Mouse (Mus musculus) kidney, embryonic 14.5 days (tissue): Measurements from ENCODE around the gene Hoxd8. TPM values are rescaled to one million over a fixed set of nuclear protein-coding genes. Genes with fewer than 3 reads are reported as not detected.

Source experiments
- ATAC-seq: fragments of 200-750 bp; cut with Nextera tagmentation; 2 replicates; pipeline ENCODE4 v1.8.0; 2017; ENCODE audit warnings: moderate number of reproducible peaks, mild to moderate bottlenecking, moderate TSS enrichment, moderate library complexity; ENCODE audit not compliant: low FRiP score, low TSS enrichment
- H3K27ac ChIP-seq: fragments of 300-500 bp; sonication (generic); 2 replicates; pipeline ENCODE4 v1.5.1; 2014; ENCODE audit warnings: low read depth, mild to moderate bottlenecking, low read length, moderate library complexity, mixed read lengths
- H3K27me3 ChIP-seq: fragments of 300-500 bp; sonication (generic); 2 replicates; pipeline ENCODE4 v1.6.1; 2014; ENCODE audit warnings: mild to moderate bottlenecking, low read length; ENCODE audit not compliant: control insufficient read depth, insufficient read depth
- H3K36me3 ChIP-seq: fragments of 300-500 bp; sonication (generic); 2 replicates; pipeline ENCODE4 v1.6.1; 2014; ENCODE audit warnings: low read length, mixed read lengths; ENCODE audit not compliant: control insufficient read depth, insufficient read depth
- H3K4me1 ChIP-seq: fragments of 300-500 bp; sonication (generic); 2 replicates; pipeline ENCODE4 v1.6.1; 2014; ENCODE audit warnings: low read length, mixed read lengths; ENCODE audit not compliant: control insufficient read depth, insufficient read depth
- H3K4me2 ChIP-seq: fragments of 300-500 bp; sonication (generic); replicated peaks from 2 replicates; pipeline ENCODE4 v1.6.1; 2014; ENCODE audit warnings: low read depth, mild to moderate bottlenecking, low read length
- H3K4me3 ChIP-seq: fragments of 300-500 bp; sonication (generic); 2 replicates; pipeline ENCODE4 v1.5.1; 2014; ENCODE audit warnings: mild to moderate bottlenecking, low read length
- H3K9ac ChIP-seq: fragments of 300-500 bp; sonication (generic); 2 replicates; pipeline ENCODE4 v1.6.1; 2014; ENCODE audit warnings: low read depth, mild to moderate bottlenecking, low read length, moderate library complexity
- H3K9me3 ChIP-seq: fragments of 300-500 bp; sonication (generic); 2 replicates; pipeline ENCODE4 v1.6.1; 2016; ENCODE audit warnings: low read length; ENCODE audit not compliant: control insufficient read depth
- whole genome bisulfite sequencing: fragments of 180-500 bp; shearing (Covaris S2); extraction: QIAGEN DNeasy Blood & Tissue Kit; methylation state at CpG from one replicate; pipeline ENCODE4 v1.1.7; 2014; 5-methylcytosine and 5-hydroxymethylcytosine counted together
- polyA plus RNA-seq: library from polyadenylated mRNA; unstranded; fragments of >200 nt; fragmentation: Nextera tagmentation; extraction: Ambion mirVana; gene quantifications from 2 replicates; pipeline ENCODE4 v1.2.1, GENCODE M21; 2014

The Hoxd8 gene
- polyA plus RNA-seq = 45.0 and 45.2 TPM in 2 replicates

DNA sequence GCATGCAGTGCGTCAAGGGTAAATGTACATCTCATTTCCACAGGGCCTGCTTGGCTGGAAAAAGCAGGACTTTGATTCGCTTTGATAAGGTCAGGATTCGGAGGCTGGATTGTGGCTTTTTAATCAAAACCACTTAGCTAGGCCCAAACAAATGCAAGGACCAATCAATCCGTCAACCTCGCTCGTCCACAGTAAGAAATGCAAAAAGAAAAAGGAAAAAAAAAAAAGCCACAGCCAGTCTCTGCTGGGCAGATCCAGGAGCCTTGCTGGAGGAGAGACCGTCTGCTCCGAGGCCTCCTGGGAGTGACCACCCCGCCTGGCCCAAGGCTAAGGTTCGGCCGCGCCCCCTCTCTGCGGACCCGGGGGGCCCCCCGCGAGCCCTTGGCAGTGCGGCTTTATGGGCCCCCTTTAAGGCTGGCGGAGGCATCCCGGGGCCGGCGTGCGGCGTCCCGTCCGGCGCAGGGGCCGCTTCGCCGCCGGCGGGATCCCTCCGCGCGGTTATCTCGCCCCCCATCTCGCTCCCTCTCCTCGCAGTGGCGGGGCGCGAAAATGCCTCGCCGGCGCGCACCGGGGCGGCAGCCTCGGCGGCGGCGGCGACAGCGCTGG, at the start of gene Hoxd8:
Hoxd8 (plus strand) TSS at position 223 of the 606 bp plus-strand sequence.
- Histone ChIP-seq H3K27ac (peak within 1 kb of the TSS; percentile 100), H3K4me3 (peak within 1 kb of the TSS; percentile 79), H3K9ac (peak within 1 kb of the TSS; percentile 100), H3K27me3 (no peaks in the 10 kb centered on the region), H3K4me1 (peaks cover 33% of the 10 kb centered on the region; the same call in 1 of the 2 replicates), H3K9me3 (no peaks in the 10 kb centered on the region), H3K36me3 (no peaks in the 10 kb centered on the region), H3K4me2 (peak within 1 kb of the TSS; percentile 56)
- 1% methylated on average over 47 of the region's 52 CpGs for WGBS
- peak; percentile 65 for ATAC-seq

DNA sequence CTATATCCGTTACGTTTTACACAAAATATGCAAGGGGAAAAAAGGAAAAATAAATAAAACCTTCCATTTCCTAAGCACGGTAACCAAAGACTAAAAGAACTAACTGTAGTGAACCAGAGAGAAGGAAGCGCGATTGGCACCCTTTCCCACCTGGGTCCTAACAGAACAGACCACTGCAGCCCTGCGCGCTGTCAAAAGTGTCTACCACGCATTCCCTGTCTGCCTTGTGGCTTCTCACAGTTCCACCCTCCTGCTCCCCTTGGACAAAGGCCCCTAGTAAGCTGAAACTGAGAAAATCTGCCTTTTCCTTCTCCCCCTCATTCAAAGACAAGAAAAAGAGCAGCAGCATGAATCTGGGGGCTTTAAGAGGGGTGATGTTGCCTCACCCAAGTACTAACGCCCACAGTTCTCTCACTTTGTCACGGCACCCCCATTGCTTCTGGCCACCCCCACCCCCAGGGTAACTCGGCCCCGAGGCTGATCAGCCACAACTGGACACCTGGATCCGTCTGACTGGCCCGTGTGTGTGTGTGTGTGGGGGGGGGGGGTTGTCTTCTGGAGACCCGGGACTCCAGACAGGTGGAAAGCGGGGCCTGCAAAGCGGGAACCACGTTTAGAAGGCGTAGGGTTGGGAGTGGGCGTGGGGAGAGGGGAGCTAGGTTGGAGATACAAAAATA, 49.5 kb upstream of the Hoxd8 start:
- ATAC-seq = no peak
- 3% methylated on average over 20 of the region's 20 CpGs for WGBS
- H3K36me3 ChIP-seq = no peaks in the 10 kb centered on the region
- H3K4me3 ChIP-seq = peak overlapping the region; percentile 34
- H3K27ac ChIP-seq = no peak overlapping the region
- H3K27me3 ChIP-seq = peaks cover 80% of the 10 kb centered on the region
- peaks cover 13% of the 10 kb centered on the region for H3K4me1 ChIP-seq
- H3K9ac ChIP-seq = no peak overlapping the region
- no peak overlapping the region for H3K4me2 ChIP-seq
- H3K9me3 ChIP-seq = no peaks in the 10 kb centered on the region

DNA sequence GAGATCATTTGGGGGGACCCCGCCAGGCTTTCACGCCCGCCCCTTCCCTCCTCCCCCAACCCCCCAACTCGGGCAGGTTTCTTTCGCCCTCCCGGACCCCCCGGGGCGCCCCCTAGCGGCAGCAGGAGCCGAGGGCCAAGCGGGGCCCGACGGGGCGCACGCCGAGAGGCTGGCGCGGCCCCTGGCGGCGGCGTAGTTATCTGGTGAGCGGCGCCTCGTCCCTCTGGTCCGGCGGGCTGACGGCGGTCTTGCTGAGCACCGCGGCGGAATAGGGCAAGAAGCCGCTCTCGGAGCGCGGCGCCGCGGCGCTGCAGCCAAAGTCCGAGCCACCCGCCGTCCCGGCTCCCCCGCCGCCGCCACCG, 49.0 kb upstream of the Hoxd8 start:
- H3K4me3 ChIP-seq = peak overlapping the region; percentile 34
- H3K36me3 ChIP-seq = no peaks in the 10 kb centered on the region
- peak overlapping the region; percentile 57 for H3K4me2 ChIP-seq
- H3K9ac ChIP-seq = no peak overlapping the region
- under 1% methylated on average over 37 of the region's 47 CpGs for WGBS
- peaks cover 13% of the 10 kb centered on the region for H3K4me1 ChIP-seq
- H3K9me3 ChIP-seq = no peaks in the 10 kb centered on the region
- peak; percentile 60; the same call in 1 of the 2 replicates for ATAC-seq
- no peak overlapping the region for H3K27ac ChIP-seq
- peaks cover 80% of the 10 kb centered on the region for H3K27me3 ChIP-seq

DNA sequence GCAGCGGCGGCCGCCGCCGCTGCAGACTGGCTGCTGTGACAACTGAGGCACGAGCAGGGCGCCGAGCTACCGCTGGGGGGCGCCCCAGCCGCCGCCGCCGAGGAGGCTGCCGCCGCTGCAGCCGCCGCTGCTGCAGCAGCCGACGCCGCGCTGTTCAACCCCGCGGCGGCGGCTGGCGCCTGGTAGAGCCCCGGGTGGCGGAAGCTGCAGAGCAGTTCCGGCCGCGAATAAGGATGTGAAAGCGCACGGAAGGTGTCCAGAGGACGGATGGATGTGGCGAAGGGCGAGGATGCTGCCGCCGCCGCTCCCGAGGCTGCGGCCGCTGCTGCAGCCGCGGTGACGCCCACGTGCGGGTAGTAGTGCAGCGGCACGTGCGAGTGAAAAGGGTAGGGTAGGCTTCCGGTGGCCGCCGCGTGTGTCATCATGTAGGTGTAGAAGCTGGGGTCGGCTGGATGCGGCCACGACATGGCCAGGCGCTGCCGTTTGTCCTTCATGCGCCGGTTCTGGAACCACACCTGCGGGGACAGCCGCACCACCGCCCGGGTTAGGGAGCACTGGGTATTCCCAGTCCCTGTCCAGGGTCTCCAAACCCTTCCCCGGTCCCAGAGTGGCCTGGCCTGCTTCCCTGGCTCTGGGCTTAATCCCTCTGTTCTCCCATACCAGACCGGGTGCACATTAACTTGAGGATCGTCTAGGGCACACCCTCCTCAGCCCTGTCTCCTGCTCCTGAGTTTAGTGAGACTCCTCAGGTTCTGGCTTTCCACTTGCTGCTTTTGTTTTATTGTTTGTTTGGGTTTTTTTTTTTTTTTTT, 48.4 kb upstream of the Hoxd8 start:
- peak overlapping the region; percentile 34 for H3K4me3 ChIP-seq
- H3K9me3 ChIP-seq = no peaks in the 10 kb centered on the region
- H3K9ac ChIP-seq = 0 out of 2 replicates have a peak overlapping the region, but pooled peaks have one; percentile 7
- ATAC-seq = peak; percentile 56; the same call in 1 of the 2 replicates
- H3K36me3 ChIP-seq = no peaks in the 10 kb centered on the region
- H3K4me1 ChIP-seq = peaks cover 13% of the 10 kb centered on the region
- H3K4me2 ChIP-seq = peak overlapping the region; percentile 57
- WGBS = under 1% methylated on average over 57 of the region's 69 CpGs
- H3K27me3 ChIP-seq = peaks cover 81% of the 10 kb centered on the region
- H3K27ac ChIP-seq = no peak overlapping the region

DNA sequence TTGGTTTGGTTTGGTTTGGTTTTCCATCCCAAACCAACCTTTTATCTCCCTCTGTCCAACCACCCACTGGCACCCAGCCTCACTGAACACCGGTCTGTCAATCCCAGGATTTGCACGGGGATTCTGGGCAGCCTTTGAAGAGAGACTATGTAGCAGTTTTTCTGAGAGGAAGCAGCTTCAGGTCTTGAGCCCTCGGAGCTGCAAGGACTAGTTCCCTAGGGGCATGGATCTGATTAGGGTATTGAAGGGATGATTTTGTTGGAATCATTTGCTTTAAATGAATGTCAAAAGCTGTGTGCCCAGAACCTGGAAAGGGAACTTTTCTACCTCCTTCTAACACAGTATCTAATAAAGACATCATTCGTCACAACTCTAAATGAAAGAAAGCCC, 47.8 kb upstream of the Hoxd8 start:
- no peaks in the 10 kb centered on the region for H3K36me3 ChIP-seq
- H3K9me3 ChIP-seq = no peaks in the 10 kb centered on the region
- H3K27ac ChIP-seq = no peak overlapping the region
- H3K9ac ChIP-seq = no peak overlapping the region
- H3K27me3 ChIP-seq = peaks cover 82% of the 10 kb centered on the region
- peaks cover 13% of the 10 kb centered on the region for H3K4me1 ChIP-seq
- no peak overlapping the region for H3K4me3 ChIP-seq
- no peak overlapping the region for H3K4me2 ChIP-seq
- 2% methylated on average over 4 of the region's 4 CpGs for WGBS
- ATAC-seq = no peak

DNA sequence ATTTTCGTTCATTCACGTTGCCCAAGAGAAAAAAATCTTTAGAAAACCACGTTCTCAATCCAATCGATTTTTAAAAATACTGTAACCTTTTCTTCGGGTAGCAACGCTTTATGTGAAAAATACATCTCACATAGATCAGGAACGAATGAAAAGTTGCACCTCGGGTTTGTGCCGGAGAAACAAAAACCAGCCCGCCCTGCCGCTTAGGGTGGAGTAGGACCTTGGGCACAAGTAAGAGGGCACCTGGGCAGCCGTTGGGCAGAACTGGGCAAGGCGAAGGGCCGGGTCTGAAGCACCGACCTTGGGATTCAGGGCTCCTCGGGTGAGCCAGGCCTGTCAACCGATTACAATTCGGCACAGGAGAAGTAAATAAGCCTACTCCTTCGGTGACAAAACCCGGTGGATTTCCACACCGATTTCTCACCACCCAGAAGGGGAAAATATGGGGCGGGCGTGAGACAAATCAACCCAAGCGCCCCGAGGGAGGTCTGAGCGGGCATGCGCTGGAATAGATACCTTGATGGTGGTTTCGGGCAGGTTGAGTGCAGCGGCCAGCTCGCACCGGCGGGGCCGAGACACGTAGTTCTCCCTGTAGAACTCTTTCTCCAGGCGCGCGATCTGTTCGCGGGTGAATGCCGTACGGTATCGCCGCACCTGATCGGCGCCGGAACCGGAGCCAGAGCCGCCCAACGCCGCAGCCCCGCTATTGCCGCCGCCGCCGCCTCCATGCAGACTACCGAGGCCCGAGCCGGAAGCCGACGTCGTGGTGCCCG, 47.0 kb upstream of the Hoxd8 start:
- ATAC-seq = no peak
- Histone ChIP-seq H3K4me2 (0 out of 2 replicates have a peak overlapping the region, but pooled peaks have one; percentile 1), H3K27me3 (peaks cover 82% of the 10 kb centered on the region), H3K9me3 (no peaks in the 10 kb centered on the region), H3K4me3 (peak overlapping the region; percentile 17; the same call in 1 of the 2 replicates), H3K4me1 (peaks cover 13% of the 10 kb centered on the region), H3K36me3 (no peaks in the 10 kb centered on the region), H3K9ac (no peak overlapping the region), H3K27ac (no peak overlapping the region)
- WGBS = 2% methylated on average over 62 of the region's 62 CpGs

DNA sequence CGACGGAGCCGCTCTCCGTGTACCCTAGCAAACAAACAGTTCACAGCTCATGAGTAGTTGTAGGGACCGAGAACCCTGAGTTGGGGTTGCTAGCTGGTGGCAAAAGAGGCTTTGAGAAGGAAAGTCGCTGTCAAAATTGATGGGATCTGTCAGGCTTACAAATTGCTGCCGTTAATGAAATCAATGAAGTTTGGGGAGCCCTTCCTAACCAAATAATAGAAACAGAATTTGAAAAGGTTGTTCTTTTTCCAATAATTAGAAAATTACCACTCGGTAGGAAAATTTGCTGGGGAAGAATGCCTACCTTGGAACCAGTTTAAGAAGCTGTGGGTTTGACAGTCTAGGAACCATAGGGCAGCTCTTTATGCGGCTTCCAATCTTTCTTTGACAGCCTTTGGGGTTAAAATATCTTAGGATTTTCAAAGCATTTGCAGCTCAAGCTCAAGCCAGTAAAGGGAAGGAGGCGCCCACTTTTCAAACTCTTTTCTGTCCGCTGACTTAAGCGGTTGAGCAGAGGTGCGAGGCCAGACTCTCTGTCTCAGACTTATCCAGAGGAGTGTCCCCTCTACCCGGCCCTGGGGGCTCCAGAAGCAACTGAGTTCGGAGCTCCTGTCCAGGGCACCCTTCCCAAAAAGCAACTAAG, 46.3 kb upstream of the Hoxd8 start:
- WGBS = 1% methylated on average over 15 of the region's 15 CpGs

DNA sequence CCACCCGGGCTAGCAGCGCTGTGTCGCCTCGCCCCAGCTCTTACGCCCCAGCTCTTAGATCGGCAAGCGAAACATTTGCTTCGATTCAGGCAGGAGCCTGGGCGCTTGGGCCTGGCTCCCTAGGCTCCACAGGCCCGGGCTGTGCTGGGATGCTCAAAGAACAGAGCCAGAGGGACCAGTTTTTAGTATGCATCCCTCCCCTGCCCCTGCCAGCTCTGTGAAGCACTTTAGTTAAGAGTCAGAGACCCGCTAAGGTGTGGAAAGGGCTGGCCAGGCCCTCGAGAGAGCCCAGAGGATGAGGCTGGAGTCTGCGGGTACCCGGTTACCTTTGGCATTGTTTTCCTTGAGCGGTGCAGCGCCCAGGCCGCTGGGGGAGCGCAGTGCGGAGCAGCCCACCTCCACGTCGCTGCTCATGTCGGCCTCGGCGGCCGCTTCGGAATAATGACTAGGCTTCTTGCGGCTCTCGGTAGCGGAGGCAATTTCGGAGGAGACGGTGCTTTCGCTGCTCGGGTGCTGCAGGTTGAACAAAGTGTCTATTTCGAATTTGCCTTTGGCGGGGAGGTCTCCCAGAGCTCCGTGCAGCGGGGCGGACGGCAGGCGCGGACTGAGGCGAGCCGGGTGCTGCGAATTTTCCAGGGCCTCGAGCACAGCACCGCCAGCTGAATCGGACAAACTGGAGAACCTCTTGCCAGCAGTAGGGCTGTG, 45.6 kb upstream of the Hoxd8 start:
- peaks cover 90% of the 10 kb centered on the region for H3K27me3 ChIP-seq
- no peak for ATAC-seq
- no peak overlapping the region for H3K4me3 ChIP-seq
- H3K9me3 ChIP-seq = no peaks in the 10 kb centered on the region
- H3K27ac ChIP-seq = no peak overlapping the region
- H3K9ac ChIP-seq = no peak overlapping the region
- WGBS = under 1% methylated on average over 47 of the region's 47 CpGs
- H3K36me3 ChIP-seq = no peaks in the 10 kb centered on the region
- H3K4me1 ChIP-seq = peaks cover 15% of the 10 kb centered on the region
- no peak overlapping the region for H3K4me2 ChIP-seq

More for the DNA sequence above, 46.3 kb upstream of the Hoxd8 start:
- peaks cover 13% of the 10 kb centered on the region for H3K4me1 ChIP-seq
- no peaks in the 10 kb centered on the region for H3K36me3 ChIP-seq
- peak overlapping the region; percentile 17; the same call in 1 of the 2 replicates for H3K4me3 ChIP-seq
- ATAC-seq = no peak
- no peak overlapping the region for H3K4me2 ChIP-seq
- H3K9ac ChIP-seq = no peak overlapping the region
- H3K27ac ChIP-seq = no peak overlapping the region
- no peaks in the 10 kb centered on the region for H3K9me3 ChIP-seq
- H3K27me3 ChIP-seq = peaks cover 86% of the 10 kb centered on the region
